Mouse (Mus musculus): ENCODE measurements around the gene Inppl1.

- TF ChIP-seq POLR2A (IDR thresholded peaks at IDR 0.05; ENCODE audit: insufficient read length, low read depth), result no peak
- no peak for TF ChIP-seq MAX (IDR thresholded peaks at IDR 0.05; ENCODE audit: low read depth)
- TF ChIP-seq E2F4 (IDR thresholded peaks at IDR 0.05; ENCODE audit: insufficient read depth), result no peak
Observed at GRCm38 (mm10) chr7:101869163-101869500, 31.1 kb upstream of the Inppl1 start.

All from myocyte (in vitro differentiated cells).